Mouse (Mus musculus) CH12.LX (cell line): Measurements from ENCODE around the gene Nme3. TPM values are rescaled to one million over a fixed set of nuclear protein-coding genes. Genes with fewer than 3 reads are reported as not detected.

Source experiments
- DNase-seq: peaks from one replicate; pipeline ENCODE4 v3.0.0-alpha.2; 2013; ENCODE audit errors: extremely low read depth
- H3K27ac ChIP-seq: 2 replicates; pipeline ENCODE4 v1.5.1; 2012; ENCODE audit warnings: low read depth, mild to moderate bottlenecking, control low read depth, moderate library complexity; ENCODE audit not compliant: insufficient read depth
- H3K27me3 ChIP-seq: replicated peaks from 2 replicates; pipeline ENCODE3; 2012; ENCODE audit warnings: inconsistent platforms
- H3K36me3 ChIP-seq, 2 experiments: replicated peaks in 1 of 2; 2 replicates each; pipeline versions ENCODE3 to v1.6.1; 2012; ENCODE audit warnings: inconsistent platforms in 1 of 2, low read length in 1 of 2, mild to moderate bottlenecking in 1 of 2, mixed read lengths in 1 of 2, moderate library complexity in 1 of 2; ENCODE audit not compliant: control insufficient read depth in 1 of 2, insufficient read depth in 1 of 2
- H3K4me1 ChIP-seq, 2 experiments: 2 replicates each; pipeline ENCODE4 v1.6.1; 2012; ENCODE audit warnings: inconsistent platforms in 1 of 2, moderate library complexity in 1 of 2; ENCODE audit not compliant: insufficient read depth in 2 of 2, control insufficient read depth in 1 of 2
- H3K4me2 ChIP-seq: 2 replicates; pipeline ENCODE4 v1.6.1; 2012; ENCODE audit warnings: low read depth, mild to moderate bottlenecking, control low read depth; ENCODE audit not compliant: poor library complexity, insufficient read depth, severe bottlenecking
- H3K4me3 ChIP-seq, 3 experiments: fragments of 150-350 bp in 1 of 3; sonication (generic) in 1 of 3; replicated peaks in 1 of 3; 2 replicates each; pipeline versions ENCODE3 to v1.5.1; 2011 to 2012; ENCODE audit warnings: low read depth in 2 of 3, low read length in 2 of 3, mild to moderate bottlenecking in 2 of 3, moderate library complexity in 2 of 3, control low read depth in 1 of 3, improper control_type of control experiment in 1 of 3, inconsistent platforms in 1 of 3, mixed read lengths in 1 of 3; ENCODE audit not compliant: poor library complexity in 1 of 3
- H3K79me2 ChIP-seq: replicated peaks from 2 replicates; pipeline ENCODE4 v1.6.1; 2012; ENCODE audit warnings: mild to moderate bottlenecking, moderate library complexity; ENCODE audit not compliant: control insufficient read depth, poor library complexity, insufficient read depth, severe bottlenecking; ENCODE audit errors: extremely low read depth
- H3K9ac ChIP-seq: 2 replicates; pipeline ENCODE4 v1.6.1; 2012; ENCODE audit warnings: low read depth, mild to moderate bottlenecking, control low read depth, moderate library complexity; ENCODE audit not compliant: insufficient read depth
- H3K9me3 ChIP-seq: replicated peaks from 2 replicates; pipeline ENCODE3; 2012; ENCODE audit warnings: low read length, inconsistent platforms, mixed read lengths
- CHD1 ChIP-seq: IDR thresholded peaks from 2 replicates; pipeline ENCODE4 v1.6.1; 2012; ENCODE audit warnings: low read depth, low read length, improper control_type of control experiment, inconsistent platforms
- E2F4 ChIP-seq: IDR thresholded peaks from 2 replicates; pipeline ENCODE4 v1.6.1; 2011; ENCODE audit warnings: low read depth, low read length, improper control_type of control experiment; ENCODE audit not compliant: insufficient replicate concordance
- ETS1 ChIP-seq: conservative IDR thresholded peaks from 2 replicates; pipeline ENCODE4 v1.6.1; 2012; ENCODE audit warnings: low read depth, mild to moderate bottlenecking, inconsistent platforms, low read length, improper control_type of control experiment, moderate library complexity
- GABPA ChIP-seq: IDR thresholded peaks from 2 replicates; pipeline ENCODE4 v1.6.1; 2012; ENCODE audit warnings: low read depth, low read length, improper control_type of control experiment, inconsistent platforms; ENCODE audit not compliant: insufficient replicate concordance
- MAZ ChIP-seq: IDR thresholded peaks from 2 replicates; pipeline ENCODE4 v1.6.1; 2012; ENCODE audit warnings: low read depth, mild to moderate bottlenecking, inconsistent platforms, low read length, improper control_type of control experiment, moderate library complexity
- MEF2A ChIP-seq: IDR thresholded peaks from 2 replicates; pipeline ENCODE4 v1.6.1; 2014; ENCODE audit warnings: low read depth, mild to moderate bottlenecking, inconsistent platforms, low read length, improper control_type of control experiment, borderline replicate concordance
- MXI1 ChIP-seq: IDR thresholded peaks from 2 replicates; pipeline ENCODE4 v1.6.1; 2011; ENCODE audit warnings: mild to moderate bottlenecking, low read depth, low read length, improper control_type of control experiment
- MYC ChIP-seq: IDR thresholded peaks from 2 replicates; pipeline ENCODE4 v1.6.1; 2011; ENCODE audit warnings: low read depth, mild to moderate bottlenecking, improper control_type of control experiment, low read length
- NRF1 ChIP-seq: IDR thresholded peaks from 2 replicates; pipeline ENCODE4 v1.6.1; 2014; ENCODE audit warnings: low read depth, mild to moderate bottlenecking, inconsistent platforms, low read length, improper control_type of control experiment, moderate library complexity
- PAX5 ChIP-seq: IDR thresholded peaks from 2 replicates; pipeline ENCODE4 v1.6.1; 2012; ENCODE audit warnings: low read length, inconsistent platforms, mixed read lengths
- POLR2AphosphoS2 ChIP-seq: IDR thresholded peaks from 2 replicates; pipeline ENCODE4 v1.6.1; 2011; ENCODE audit warnings: low read depth, low read length, improper control_type of control experiment
- RAD21 ChIP-seq: IDR thresholded peaks from 2 replicates; pipeline ENCODE4 v1.6.1; 2011; ENCODE audit warnings: low read depth, mild to moderate bottlenecking, low read length, improper control_type of control experiment, moderate library complexity
- SIN3A ChIP-seq: IDR thresholded peaks from 2 replicates; pipeline ENCODE4 v1.6.1; 2012; ENCODE audit warnings: low read length, improper control_type of control experiment, inconsistent platforms
- USF1 ChIP-seq: IDR thresholded peaks from 2 replicates; pipeline ENCODE4 v1.6.1; 2014; ENCODE audit warnings: low read depth, mild to moderate bottlenecking, inconsistent platforms, low read length, improper control_type of control experiment
- ZC3H11A ChIP-seq: IDR thresholded peaks from 2 replicates; pipeline ENCODE4 v1.6.1; 2012; ENCODE audit warnings: low read depth, mild to moderate bottlenecking, inconsistent platforms, low read length, improper control_type of control experiment
- ZKSCAN1 ChIP-seq: IDR thresholded peaks from 2 replicates; pipeline ENCODE4 v1.6.1; 2012; ENCODE audit warnings: low read depth, inconsistent platforms, low read length, improper control_type of control experiment, borderline replicate concordance
- dilution Hi-C: fragments of 300-500 bp; cut with MboI; formaldehyde crosslinking; loops from 2 replicates; pipeline ENCODE4 v1.14.3; 2020; ENCODE audit warnings: low sequenced_read_pairs; ENCODE audit not compliant: extremely low pct_unique_long_range_greater_than_20kb, extremely low pct_ligation_motif_present
- in situ Hi-C: fragments of 300-500 bp; cut with MboI; formaldehyde crosslinking; loops from 3 replicates; pipeline ENCODE4 v1.14.3; 2019; ENCODE audit warnings: low sequenced_read_pairs, low pct_ligation_motif_present, low pct_unique_long_range_greater_than_20kb, mixed read lengths
- polyA plus RNA-seq: library from polyadenylated mRNA; unstranded; fragments of >175 nt; gene quantifications from 2 replicates; pipeline ENCODE4 v1.2.1, GENCODE M21; 2012; ENCODE audit warnings: low read depth; ENCODE audit not compliant: insufficient read length
- total RNA-seq, 2 experiments: library from RNA; depleted of rRNA; stranded (reverse); fragments of 300-350 nt in 1 of 2; fragments of >200 nt in 1 of 2; gene quantifications; 2 replicates each; pipeline ENCODE4 v1.2.3; 2012 to 2014

Gene Nme3
- total and polyA plus RNA-seq, 3 experiments: 11.4 to 16.7 (median 13.8) TPM

DNA sequence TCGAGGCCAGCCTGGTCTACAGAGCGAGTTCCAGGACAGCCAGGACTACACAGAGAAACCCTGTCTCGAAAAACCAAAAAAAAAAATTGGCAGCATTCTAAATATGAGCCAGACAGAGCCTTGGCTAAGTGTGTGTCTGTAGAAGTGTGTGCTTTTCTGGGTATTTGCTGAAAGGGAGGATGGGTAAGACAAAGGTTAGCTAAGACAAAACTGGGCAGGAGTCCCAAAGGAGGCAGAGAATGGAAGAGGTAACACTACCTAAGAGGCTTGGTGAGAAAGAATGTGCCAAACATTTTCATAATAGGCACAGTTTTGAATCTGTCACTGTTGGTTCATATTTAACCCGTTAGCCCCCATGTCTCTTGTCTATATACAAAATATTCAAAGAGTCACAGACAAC is 36.1 kb downstream of the Nme3 start:
- TF ChIP-seq PAX5: no peak
- TF ChIP-seq NRF1: no peak
- no peak for TF ChIP-seq ZKSCAN1
- TF ChIP-seq MXI1: no peak
- no peak for TF ChIP-seq E2F4
- TF ChIP-seq MEF2A: no peak

GRCm38 (mm10) chr17:24933163-24933562 is 36.9 kb downstream of the Nme3 start:
- no peak for DNase-seq
- Histone ChIP-seq H3K9me3 (no peaks in the 10 kb centered on the region), H3K27me3 (no peaks in the 10 kb centered on the region), H3K4me1 (peaks cover 8 to 39% of the 10 kb centered on the region in 2 experiments; a peak in 3 of 4 replicates), H3K79me2 (peaks cover 74% of the 10 kb centered on the region), H3K27ac (no peak overlapping the region), H3K36me3 (peaks cover 11 to 52% of the 10 kb centered on the region in 2 experiments), H3K9ac (no peak overlapping the region), H3K4me3 (no peak overlapping the region), H3K4me2 (no peak overlapping the region; the same call in 1 of the 2 replicates)
- in situ Hi-C loops (no loop called here), dilution Hi-C loops (no loop called here)
- TF ChIP-seq CHD1 (no peak), MAZ (no peak), RAD21 (no peak)

More for the DNA sequence above, 36.1 kb downstream of the Nme3 start:
- H3K4me1 ChIP-seq: peaks cover 8 to 39% of the 10 kb centered on the region in 2 experiments; a peak in 3 of 4 replicates
- in situ Hi-C loops (no loop called here), dilution Hi-C loops (no loop called here)
- peaks cover 17 to 58% of the 10 kb centered on the region in 2 experiments for H3K36me3 ChIP-seq
- DNase-seq: no peak
- H3K27me3 ChIP-seq: no peaks in the 10 kb centered on the region
- peaks cover 76% of the 10 kb centered on the region for H3K79me2 ChIP-seq
- H3K9me3 ChIP-seq: no peaks in the 10 kb centered on the region
- no peak overlapping the region for H3K4me3 ChIP-seq
- no peak overlapping the region for H3K4me2 ChIP-seq
- H3K9ac ChIP-seq: no peak overlapping the region
- H3K27ac ChIP-seq: no peak overlapping the region

DNA sequence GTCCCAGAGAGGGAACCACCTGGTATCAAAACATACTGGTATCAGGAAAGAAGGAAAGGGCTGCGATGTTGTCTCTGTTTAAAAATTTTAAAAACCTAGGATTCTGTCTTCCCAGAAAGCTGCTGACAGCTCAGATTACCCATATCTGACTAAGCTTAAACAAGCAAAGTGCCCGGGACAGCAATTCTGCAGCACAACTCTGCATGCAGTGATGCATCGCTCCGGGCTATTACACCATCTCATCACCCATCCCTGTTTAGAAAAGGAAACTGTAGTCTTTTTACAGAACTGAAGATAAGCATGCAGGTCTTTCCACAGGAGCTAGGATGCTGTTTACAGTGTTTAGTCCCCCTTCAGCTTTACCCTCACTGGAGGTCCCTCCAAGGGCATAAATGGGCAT is 38.6 kb downstream of the Nme3 start:
- H3K36me3 ChIP-seq: peaks cover 7 to 38% of the 10 kb centered on the region in 2 experiments
- no peak for DNase-seq
- no peaks in the 10 kb centered on the region for H3K9me3 ChIP-seq
- in situ Hi-C loops: no loop called here
- H3K4me2 ChIP-seq: peak overlapping the region; percentile 90; the same call in 1 of the 2 replicates
- peaks cover 59% of the 10 kb centered on the region for H3K79me2 ChIP-seq
- H3K4me3 ChIP-seq: peak overlapping the region in 2 of 3 experiments; percentile 74 to 98
- H3K9ac ChIP-seq: peak overlapping the region; percentile 21; the same call in 1 of the 2 replicates
- no peak overlapping the region for H3K27ac ChIP-seq
- peaks cover 8 to 32% of the 10 kb centered on the region in 2 experiments; a peak in 3 of 4 replicates for H3K4me1 ChIP-seq
- dilution Hi-C loops: no loop called here
- no peak for TF ChIP-seq ETS1
- TF ChIP-seq CHD1: no peak
- TF ChIP-seq SIN3A: 0 out of 2 replicates have a peak, but pooled peaks have one; percentile 32
- no peak for TF ChIP-seq MYC
- TF ChIP-seq GABPA: no peak
- no peak for TF ChIP-seq USF1
- TF ChIP-seq ZC3H11A: no peak
- no peak for TF ChIP-seq POLR2AphosphoS2
- H3K27me3 ChIP-seq: no peaks in the 10 kb centered on the region
